Mouse (Mus musculus) stomach, embryonic 14.5 days (tissue): ENCODE results near the gene Mthfd2. TPM values are rescaled to one million over a fixed set of nuclear protein-coding genes. Genes with fewer than 3 reads are reported as not detected.
A peak's percentile ranks its signal among the peaks of the same experiment; 100 is the strongest.

Experiments used
- ATAC-seq: fragments of 200-750 bp; cut with Nextera tagmentation; 2 replicates; pipeline ENCODE4 v1.8.0; 2017; ENCODE audit warnings: low read depth, moderate TSS enrichment; ENCODE audit not compliant: insufficient number of reproducible peaks, insufficient read depth, low FRiP score
- H3K27ac ChIP-seq: fragments of 300-500 bp; sonication (generic); 2 replicates; pipeline ENCODE4 v1.5.1; 2014; ENCODE audit warnings: mild to moderate bottlenecking, low read length, moderate library complexity, mixed read lengths
- H3K27me3 ChIP-seq: fragments of 300-500 bp; sonication (generic); 2 replicates; pipeline ENCODE4 v1.6.1; 2014; ENCODE audit warnings: low read length, control low read depth, mixed read lengths; ENCODE audit not compliant: control insufficient read depth, insufficient read depth
- H3K36me3 ChIP-seq: fragments of 300-500 bp; sonication (generic); 2 replicates; pipeline ENCODE4 v1.6.1; 2014; ENCODE audit warnings: mild to moderate bottlenecking, control low read depth, low read length, moderate library complexity, mixed read lengths; ENCODE audit not compliant: control insufficient read depth, insufficient read depth
- H3K4me1 ChIP-seq: fragments of 300-500 bp; sonication (generic); 2 replicates; pipeline ENCODE4 v1.6.1; 2014; ENCODE audit warnings: low read length, control low read depth, mixed read lengths; ENCODE audit not compliant: control insufficient read depth, insufficient read depth
- H3K4me2 ChIP-seq: fragments of 300-500 bp; sonication (generic); replicated peaks from 2 replicates; pipeline ENCODE4 v1.6.1; 2014; ENCODE audit warnings: low read depth, low read length, control low read depth
- H3K4me3 ChIP-seq: fragments of 300-500 bp; sonication (generic); 2 replicates; pipeline ENCODE4 v1.5.1; 2014; ENCODE audit warnings: low read depth, low read length, control low read depth
- H3K9ac ChIP-seq: fragments of 300-500 bp; sonication (generic); replicated peaks from 2 replicates; pipeline ENCODE4 v1.6.1; 2014; ENCODE audit warnings: low read depth, mild to moderate bottlenecking, control low read depth, low read length, moderate library complexity, mixed read lengths
- H3K9me3 ChIP-seq: fragments of 300-500 bp; sonication (generic); 2 replicates; pipeline ENCODE4 v1.6.1; 2016; ENCODE audit warnings: low read depth, low read length, control low read depth; ENCODE audit not compliant: control insufficient read depth
- WGBS: fragments of 180-500 bp; shearing (Covaris S2); extraction: QIAGEN DNeasy Blood & Tissue Kit; methylation state at CpG from one replicate; pipeline ENCODE4 v1.1.7; 2014; 5-methylcytosine and 5-hydroxymethylcytosine counted together
- polyA plus RNA-seq: library from polyadenylated mRNA; unstranded; fragments of >200 nt; fragmentation: Nextera tagmentation; extraction: Ambion mirVana; gene quantifications from 2 replicates; pipeline ENCODE4 v1.2.1, GENCODE M21; 2014

Gene Mthfd2
- polyA plus RNA-seq, 1 experiment from 2014 or later = 32.4 TPM

DNA sequence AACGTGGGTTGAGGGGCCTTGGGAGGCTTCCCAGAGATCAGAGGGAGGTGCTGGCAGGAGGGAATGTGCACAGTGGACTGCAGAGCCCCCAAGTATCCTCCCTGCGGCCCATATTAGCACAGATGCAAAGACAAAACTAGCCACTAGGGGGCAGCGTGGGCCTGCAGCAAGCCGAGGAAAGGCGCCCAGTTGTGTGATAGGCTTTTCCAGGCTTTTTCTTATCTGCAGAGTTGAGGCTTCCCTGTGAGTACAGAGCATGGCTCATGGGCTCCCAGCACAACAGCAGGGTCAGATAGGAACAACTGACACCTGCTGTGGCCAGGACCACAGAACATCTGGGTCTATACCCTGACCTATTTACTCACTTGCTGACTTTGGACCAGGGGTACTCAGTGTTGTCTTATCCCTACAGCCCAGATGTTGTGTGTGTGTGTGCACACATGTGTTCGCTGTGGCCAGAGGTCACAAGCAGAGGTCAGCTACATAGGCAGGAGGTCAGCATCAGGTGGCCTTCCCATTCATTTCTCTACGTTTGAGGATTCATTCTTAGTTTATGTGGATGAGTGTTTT is 30.9 kb upstream of the Mthfd2 start:
- H3K9me3 ChIP-seq = no peaks in the 10 kb centered on the region
- H3K36me3 ChIP-seq = peaks cover 38% of the 10 kb centered on the region
- H3K27ac ChIP-seq = no peak overlapping the region
- H3K4me3 ChIP-seq = no peak overlapping the region
- no peaks in the 10 kb centered on the region for H3K4me1 ChIP-seq
- 26% methylated on average over 7 of the region's 7 CpGs for WGBS
- no peaks in the 10 kb centered on the region for H3K27me3 ChIP-seq
- peak; percentile 18; the same call in 1 of the 2 replicates for ATAC-seq
- no peak overlapping the region for H3K9ac ChIP-seq
- no peak overlapping the region for H3K4me2 ChIP-seq

- Histone ChIP-seq H3K27ac (no peak overlapping the region), H3K9me3 (no peaks in the 10 kb centered on the region), H3K4me1 (peaks cover 3% of the 10 kb centered on the region; the same call in 1 of the 2 replicates), H3K36me3 (peaks cover 34% of the 10 kb centered on the region), H3K4me3 (no peak overlapping the region), H3K9ac (no peak overlapping the region), H3K27me3 (no peaks in the 10 kb centered on the region), H3K4me2 (no peak overlapping the region)
- no peak for ATAC-seq
- WGBS = 83% methylated on average over 9 of the region's 9 CpGs
Observed at GRCm38 (mm10) chr6:83354856-83355781, 29.4 kb upstream of the Mthfd2 start.

- Histone ChIP-seq H3K9me3 (no peaks in the 10 kb centered on the region), H3K27me3 (no peaks in the 10 kb centered on the region), H3K36me3 (peaks cover 18% of the 10 kb centered on the region), H3K27ac (no peak overlapping the region), H3K4me1 (peaks cover 3% of the 10 kb centered on the region; the same call in 1 of the 2 replicates), H3K4me2 (no peak overlapping the region), H3K9ac (no peak overlapping the region), H3K4me3 (no peak overlapping the region)
- 94% methylated on average over 24 of the region's 24 CpGs for WGBS
- no peak for ATAC-seq
Observed at GRCm38 (mm10) chr6:83352666-83353410, 27.1 kb upstream of the Mthfd2 start.

DNA sequence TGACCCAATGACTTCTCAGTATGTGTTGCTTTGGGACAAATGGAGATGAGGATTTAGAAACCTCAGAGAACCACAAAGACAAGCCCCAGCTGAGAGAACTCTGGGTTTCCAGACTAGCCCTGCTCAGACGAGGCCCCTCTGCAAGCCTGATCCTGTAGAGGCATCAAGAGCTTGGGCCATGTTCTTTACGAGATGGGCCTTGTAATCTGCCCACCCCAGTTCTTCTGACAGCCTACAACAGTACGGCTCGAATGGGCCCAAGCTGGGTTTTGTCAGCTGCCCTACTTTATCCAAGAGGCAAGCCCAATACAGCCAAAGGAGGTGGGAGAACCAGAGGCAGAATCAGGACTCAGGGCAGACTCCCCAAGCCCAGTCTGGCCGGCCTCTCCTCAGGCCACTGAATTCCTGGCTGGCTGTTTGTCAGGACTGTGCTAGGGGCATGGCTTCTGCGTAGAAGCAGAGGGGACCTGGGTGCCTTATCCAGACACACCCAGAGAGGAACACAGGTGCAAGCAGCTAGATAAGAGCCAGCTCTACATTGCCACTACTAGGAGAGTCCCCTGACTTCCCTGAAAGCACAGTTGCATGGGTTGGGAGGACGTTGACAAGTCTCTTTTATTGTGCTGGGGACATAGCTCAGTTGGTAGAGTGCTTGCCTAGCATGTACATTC is 25.9 kb upstream of the Mthfd2 start:
- Histone ChIP-seq H3K36me3 (peaks cover 18% of the 10 kb centered on the region), H3K4me1 (peaks cover 3% of the 10 kb centered on the region; the same call in 1 of the 2 replicates), H3K9me3 (no peaks in the 10 kb centered on the region), H3K27ac (no peak overlapping the region), H3K4me3 (no peak overlapping the region), H3K9ac (no peak overlapping the region), H3K4me2 (no peak overlapping the region), H3K27me3 (no peaks in the 10 kb centered on the region)
- peak; percentile 69; the same call in 1 of the 2 replicates for ATAC-seq
- 75% methylated on average over 7 of the region's 7 CpGs for WGBS

GRCm38 (mm10) chr6:83350851-83351405 is 25.2 kb upstream of the Mthfd2 start:
- H3K4me3 ChIP-seq = no peak overlapping the region
- no peak overlapping the region for H3K27ac ChIP-seq
- ATAC-seq = no peak
- H3K36me3 ChIP-seq = peaks cover 18% of the 10 kb centered on the region
- H3K27me3 ChIP-seq = no peaks in the 10 kb centered on the region
- no peak overlapping the region for H3K9ac ChIP-seq
- peaks cover 3% of the 10 kb centered on the region; the same call in 1 of the 2 replicates for H3K4me1 ChIP-seq
- no peaks in the 10 kb centered on the region for H3K9me3 ChIP-seq
- 86% methylated on average over 16 of the region's 16 CpGs for WGBS
- no peak overlapping the region for H3K4me2 ChIP-seq

DNA sequence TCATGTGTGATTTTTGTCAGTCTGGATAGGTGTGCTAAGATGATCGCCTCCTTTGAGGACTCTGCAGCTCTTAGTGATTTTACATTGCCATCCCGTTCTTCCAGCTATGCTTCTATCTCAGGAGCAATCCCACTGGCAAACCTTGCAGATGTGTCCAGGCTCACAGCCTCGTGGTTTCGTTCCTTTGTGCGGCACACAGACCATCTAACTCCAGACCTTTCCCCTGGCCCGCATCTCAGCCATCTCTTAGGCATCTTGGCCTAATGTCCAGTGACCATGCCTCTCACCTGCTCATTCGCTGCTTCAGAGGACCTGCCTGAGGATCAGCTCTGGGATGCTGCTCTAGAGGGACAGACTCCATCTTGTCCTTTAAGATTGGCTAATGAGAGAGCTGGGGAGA is 24.5 kb upstream of the Mthfd2 start:
- Histone ChIP-seq H3K27me3 (no peaks in the 10 kb centered on the region), H3K27ac (no peak overlapping the region), H3K9ac (0 out of 2 replicates have a peak overlapping the region, but pooled peaks have one; percentile 18), H3K9me3 (no peaks in the 10 kb centered on the region), H3K4me1 (peaks cover 3% of the 10 kb centered on the region; the same call in 1 of the 2 replicates), H3K4me2 (peak overlapping the region; percentile 85), H3K4me3 (peak overlapping the region; percentile 76), H3K36me3 (peaks cover 15% of the 10 kb centered on the region)
- ATAC-seq = no peak
- WGBS = 84% methylated on average over 7 of the region's 7 CpGs

DNA sequence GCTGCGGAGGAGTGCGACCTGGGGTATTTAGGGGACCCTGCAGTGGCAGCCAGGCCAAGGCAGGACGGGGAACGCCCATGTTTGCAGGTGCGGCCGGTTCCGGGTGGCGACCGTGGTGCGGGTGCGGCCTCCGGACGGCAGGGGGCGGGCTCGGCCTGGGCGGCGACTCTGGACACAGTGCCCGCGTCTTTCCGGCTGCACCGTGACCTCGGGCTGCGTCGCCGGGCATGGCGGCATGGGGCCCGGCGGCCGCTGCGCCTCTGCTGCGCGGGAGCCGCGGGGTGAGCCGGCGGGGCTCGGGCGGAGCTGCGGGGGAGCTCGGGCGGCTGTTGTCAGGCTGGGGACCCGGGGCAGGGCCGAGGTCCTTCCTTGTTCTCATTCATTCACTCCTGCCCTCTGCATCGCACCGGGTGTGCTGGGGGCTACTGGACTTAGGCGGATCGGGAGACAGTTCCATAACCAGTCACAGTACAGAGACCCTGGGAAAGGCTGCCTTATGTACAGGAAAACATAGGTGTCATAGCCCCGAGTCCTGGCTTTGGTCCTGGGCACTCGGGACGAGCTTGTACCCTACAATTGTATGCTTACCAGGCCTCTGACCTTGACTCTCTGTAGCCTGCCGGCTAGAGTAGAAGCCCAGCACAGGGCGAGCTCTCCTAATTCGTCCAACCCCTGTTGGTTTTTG is 23.7 kb upstream of the Mthfd2 start:
- peak; percentile 93 for ATAC-seq
- Histone ChIP-seq H3K4me3 (peak overlapping the region; percentile 76), H3K4me1 (peaks cover 3% of the 10 kb centered on the region; the same call in 1 of the 2 replicates), H3K27ac (no peak overlapping the region), H3K9me3 (no peaks in the 10 kb centered on the region), H3K36me3 (peaks cover 8% of the 10 kb centered on the region), H3K27me3 (no peaks in the 10 kb centered on the region), H3K9ac (peak overlapping the region; percentile 83), H3K4me2 (peak overlapping the region; percentile 85)
- under 1% methylated on average over 52 of the region's 53 CpGs for WGBS
